Mouse (Mus musculus) kidney, adult 9 months (tissue): ENCODE data around the gene Ntrk3.

ENCODE experiments used
- DNase-seq: peaks from one replicate; pipeline ENCODE4 v3.0.0; 2022

The Ntrk3 gene

GRCm38 (mm10) chr7:78145251-78145650, 592.6 kb downstream of the Ntrk3 start:
- no peak for DNase-seq

GRCm38 (mm10) chr7:78144849-78145248, 593.0 kb downstream of the Ntrk3 start:
- no peak for DNase-seq

GRCm38 (mm10) chr7:78129966-78130365, 607.8 kb downstream of the Ntrk3 start:
- peak; percentile 69 for DNase-seq
